Mouse (Mus musculus): ENCODE results near the gene Kank2.

GRCm38 (mm10) chr9:21824366-21824765, 25.8 kb upstream of the Kank2 start:
- TF ChIP-seq CTCF (IDR thresholded peaks at IDR 0.05; ENCODE audit: low read depth) (no peak), EP300 (IDR thresholded peaks at IDR 0.05; ENCODE audit: low read depth) (no peak)
